Mouse (Mus musculus) G1E (cell line): ENCODE measurements at regions not wholly inside any gene's neighbourhood (a gene's known extent, or its start where the extent isn't known, plus 50 kb on each side); places are given as distances from the start of the nearest gene placed in this dataset.

Experiments used
- CTCF ChIP-seq: IDR thresholded peaks from 2 replicates; pipeline ENCODE4 v1.5.1; 2012; ENCODE audit warnings: low read depth, low read length, inconsistent platforms, mixed read lengths
- GATA1 ChIP-seq: IDR thresholded peaks from 2 replicates; pipeline ENCODE4 v1.6.1; 2012; ENCODE audit warnings: borderline replicate concordance, low read length, inconsistent platforms, mixed read lengths
- GATA2 ChIP-seq: IDR thresholded peaks from 2 replicates; pipeline ENCODE4 v1.6.1; 2012; ENCODE audit warnings: low read depth, low read length, inconsistent platforms, borderline replicate concordance

DNA sequence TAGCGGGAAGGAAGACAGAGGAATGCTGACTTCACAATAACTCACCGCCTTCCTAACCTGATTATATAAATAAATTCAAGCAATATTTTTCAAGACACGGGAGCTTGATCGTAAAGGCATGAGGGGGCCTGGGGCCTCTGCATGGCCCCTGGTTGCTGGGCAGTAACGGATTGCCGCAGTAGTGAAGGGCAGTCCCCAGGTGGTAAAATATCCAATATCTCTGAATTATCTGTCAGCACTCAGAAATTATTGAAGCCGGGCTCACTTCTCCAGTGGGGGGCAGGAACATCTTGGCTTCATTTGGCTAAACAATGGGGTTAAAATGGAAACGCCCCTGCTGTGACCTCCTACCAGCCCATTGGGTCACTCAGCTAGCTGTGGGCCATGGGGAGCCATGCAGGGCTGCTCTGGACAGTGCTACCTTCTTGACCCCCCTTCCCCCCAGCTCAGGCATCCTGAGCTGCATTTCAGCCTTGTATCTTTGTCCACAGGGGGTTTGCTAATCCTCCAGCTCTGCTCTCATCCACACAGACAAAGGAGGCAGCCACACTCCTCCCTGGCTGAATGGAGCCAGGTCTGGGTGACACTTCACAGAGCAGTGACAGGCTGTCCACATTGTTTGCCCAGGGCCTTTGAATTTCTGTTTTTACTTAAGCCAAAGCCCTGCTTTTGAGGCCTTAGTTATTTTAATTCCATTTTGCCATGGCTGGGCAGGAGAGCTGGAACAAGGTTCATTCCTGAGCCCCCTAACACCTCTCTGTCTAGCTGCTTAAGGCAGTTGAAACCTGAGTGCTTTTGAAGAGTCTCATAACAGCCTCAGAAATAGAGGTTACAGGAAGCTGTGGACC lies 267.2 kb upstream of the N4bp1 start:
- TF ChIP-seq CTCF (no peak), GATA1 (no peak), GATA2 (no peak)
